Mouse (Mus musculus) 3T3-L1 (cell line): ENCODE data around the gene Endou.

Experiments
- DNase-seq: peaks from one replicate; pipeline ENCODE4 v3.0.0-alpha.2; 2015; ENCODE audit warnings: low read depth, low spot score

The Endou gene

GRCm38 (mm10) chr15:97731111-97731510 lies at the start of gene Endou:
TSS of gene Endou (minus strand) at chr15:97731339.
- no peak for DNase-seq

DNA sequence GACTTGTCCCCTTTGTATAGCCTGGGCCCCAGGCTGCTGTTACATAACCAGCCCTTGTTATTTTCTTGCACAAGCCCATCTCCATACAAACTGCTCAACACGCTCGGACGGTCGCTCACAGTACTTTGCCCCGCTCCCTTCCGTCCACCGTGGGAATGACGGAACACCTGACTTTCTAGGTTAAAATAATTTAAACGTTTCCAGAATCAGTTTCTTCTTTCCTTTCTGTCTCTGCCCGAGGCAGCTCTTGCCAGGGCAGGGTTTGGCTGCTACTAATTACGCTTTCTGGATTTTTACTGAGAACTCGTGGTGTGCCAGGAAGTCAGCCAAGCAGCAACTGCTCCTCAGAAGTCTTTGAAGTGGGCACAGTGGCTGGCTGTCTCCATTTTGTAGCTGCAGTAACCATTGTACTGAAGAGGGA lies 49.5 kb upstream of the Endou start:
- no peak for DNase-seq

DNA sequence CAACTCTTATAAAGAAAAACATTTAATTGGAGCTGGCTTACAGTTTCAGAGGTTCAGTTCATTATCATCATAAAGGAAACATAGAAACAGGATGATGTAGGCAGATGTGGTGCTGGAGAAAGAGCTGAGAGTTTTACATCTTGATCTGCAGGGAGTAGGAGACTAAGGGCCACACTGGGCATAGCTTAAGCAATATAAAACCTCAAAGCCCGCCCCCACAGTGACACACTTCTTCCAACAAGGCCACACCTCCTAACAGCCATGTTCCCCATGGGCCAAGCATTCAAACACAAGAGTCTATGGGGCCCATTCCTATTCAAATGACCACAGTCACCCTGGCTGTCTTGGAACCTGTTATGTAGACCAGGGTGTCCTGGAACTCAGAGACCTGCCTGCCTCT lies 48.4 kb upstream of the Endou start:
- DNase-seq, result peak; percentile 55

DNA sequence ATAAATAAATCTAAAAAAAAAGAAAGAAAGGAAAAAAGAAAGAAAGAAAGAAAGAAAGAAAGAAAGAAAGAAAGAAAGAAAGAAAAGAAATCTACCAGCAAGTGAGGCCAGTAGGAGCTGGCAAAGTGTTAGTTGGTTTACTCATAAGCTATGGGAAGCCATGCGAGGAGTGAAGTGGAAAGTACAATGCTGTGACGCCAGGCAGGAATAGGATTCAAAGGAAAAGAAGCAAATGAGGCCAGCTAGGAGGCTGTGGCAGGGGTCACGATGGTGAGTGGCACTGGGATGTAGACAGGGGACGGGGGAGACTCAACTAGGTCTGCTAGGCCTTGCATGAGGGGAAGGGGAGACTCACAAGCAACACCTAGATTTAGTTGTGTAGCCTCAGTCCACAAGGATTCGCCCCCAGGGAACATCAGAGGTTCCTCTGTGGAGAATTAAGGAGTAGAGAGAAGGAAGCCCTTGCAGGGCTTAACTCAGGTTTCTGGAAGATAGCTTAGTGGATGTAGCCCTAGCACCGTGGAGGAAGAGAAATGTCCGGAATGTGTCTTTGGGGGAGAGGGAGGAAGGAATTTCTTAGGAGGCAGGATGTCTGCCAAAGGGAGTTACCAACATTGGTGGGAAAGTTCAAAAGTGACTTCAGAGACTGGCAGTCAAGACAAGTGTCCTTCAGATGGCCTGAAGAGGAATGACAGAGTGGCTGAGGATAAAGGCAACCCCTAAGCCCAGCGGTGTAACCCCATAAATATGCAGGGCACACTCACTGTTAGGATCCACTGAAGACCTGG lies 47.4 kb upstream of the Endou start, which contains the start of gene Slc48a1:
Slc48a1 (plus strand) TSS at position 210 of the 788 bp plus-strand sequence.
- peak; percentile 79 for DNase-seq

- DNase-seq, result no peak
Measured at GRCm38 (mm10) chr15:97776919-97777318, 45.8 kb upstream of the Endou start.

DNA sequence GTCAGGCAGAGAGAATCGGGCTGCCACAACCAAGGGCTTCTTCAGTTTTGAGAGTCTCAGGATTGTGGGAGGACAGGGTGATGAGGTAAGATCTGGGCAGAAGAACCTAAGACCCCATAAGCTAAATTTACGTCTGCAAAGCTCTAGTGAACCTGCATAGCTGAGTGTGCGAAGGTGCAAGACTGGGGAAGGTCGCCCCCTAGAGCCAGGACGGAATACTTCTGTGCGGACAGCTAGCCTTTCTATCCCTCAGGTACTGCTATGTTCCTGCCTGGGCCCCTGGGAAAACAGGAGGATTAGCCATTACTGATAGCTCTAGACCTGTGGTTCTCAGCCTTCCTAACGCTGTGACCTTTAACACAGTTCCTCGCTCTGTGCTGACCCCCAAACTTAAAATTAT lies 45.4 kb upstream of the Endou start:
- DNase-seq, result peak; percentile 76

GRCm38 (mm10) chr15:97773961-97774370 lies 42.8 kb upstream of the Endou start:
- peak; percentile 42 for DNase-seq

- DNase-seq, result peak; percentile 98
Measured at GRCm38 (mm10) chr15:97773108-97773507, 42.0 kb upstream of the Endou start.

DNA sequence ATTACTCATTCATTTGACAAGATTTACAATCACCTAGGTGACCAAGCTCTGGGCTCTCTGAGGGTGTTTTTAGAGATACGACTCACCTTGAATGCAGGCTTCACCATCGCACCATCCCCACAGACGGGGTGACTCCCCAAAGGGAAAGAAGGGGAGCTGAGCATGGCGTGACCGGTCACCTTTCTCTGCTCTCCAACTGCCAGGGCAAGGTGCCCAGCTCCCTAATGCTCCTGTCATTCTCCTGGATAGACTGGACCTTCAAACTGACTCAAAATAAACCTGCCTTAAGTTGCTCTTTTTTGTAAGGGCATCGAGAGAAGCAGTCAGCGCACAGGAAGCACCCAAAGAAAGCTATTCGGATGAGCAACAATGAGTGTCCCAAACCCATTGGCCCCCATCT lies 39.1 kb upstream of the Endou start:
- no peak for DNase-seq

DNA sequence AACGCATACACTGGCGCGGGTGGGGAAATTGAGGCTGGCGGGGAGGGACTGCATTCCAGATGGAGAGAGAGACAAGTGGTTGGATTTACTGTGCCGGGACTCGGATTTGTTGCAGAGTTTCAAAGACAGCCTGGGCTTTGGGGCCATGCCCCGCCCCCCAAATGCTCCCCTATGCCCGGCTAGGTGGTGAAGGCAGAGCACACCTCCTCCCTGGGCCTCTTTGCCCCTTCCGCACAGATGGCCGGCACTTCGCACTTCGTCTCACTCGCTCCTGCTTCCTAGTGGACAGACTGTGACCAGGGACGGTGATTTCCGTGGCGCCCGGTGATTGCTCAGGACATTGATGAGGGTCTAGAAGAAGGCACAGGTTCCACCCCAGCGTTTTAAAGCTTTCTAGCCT lies 37.1 kb upstream of the Endou start:
- DNase-seq, result no peak

- DNase-seq, result peak; percentile 82
Measured at GRCm38 (mm10) chr15:97767280-97768186, 36.4 kb upstream of the Endou start, which contains the start of gene Rapgef3. TSS of gene Rapgef3 (minus strand) at chr15:97767972.

GRCm38 (mm10) chr15:97766594-97767279 lies 35.6 kb upstream of the Endou start:
- DNase-seq, result no peak

- peak; percentile 48 for DNase-seq
Measured at GRCm38 (mm10) chr15:97766194-97766593, 35.1 kb upstream of the Endou start.

DNA sequence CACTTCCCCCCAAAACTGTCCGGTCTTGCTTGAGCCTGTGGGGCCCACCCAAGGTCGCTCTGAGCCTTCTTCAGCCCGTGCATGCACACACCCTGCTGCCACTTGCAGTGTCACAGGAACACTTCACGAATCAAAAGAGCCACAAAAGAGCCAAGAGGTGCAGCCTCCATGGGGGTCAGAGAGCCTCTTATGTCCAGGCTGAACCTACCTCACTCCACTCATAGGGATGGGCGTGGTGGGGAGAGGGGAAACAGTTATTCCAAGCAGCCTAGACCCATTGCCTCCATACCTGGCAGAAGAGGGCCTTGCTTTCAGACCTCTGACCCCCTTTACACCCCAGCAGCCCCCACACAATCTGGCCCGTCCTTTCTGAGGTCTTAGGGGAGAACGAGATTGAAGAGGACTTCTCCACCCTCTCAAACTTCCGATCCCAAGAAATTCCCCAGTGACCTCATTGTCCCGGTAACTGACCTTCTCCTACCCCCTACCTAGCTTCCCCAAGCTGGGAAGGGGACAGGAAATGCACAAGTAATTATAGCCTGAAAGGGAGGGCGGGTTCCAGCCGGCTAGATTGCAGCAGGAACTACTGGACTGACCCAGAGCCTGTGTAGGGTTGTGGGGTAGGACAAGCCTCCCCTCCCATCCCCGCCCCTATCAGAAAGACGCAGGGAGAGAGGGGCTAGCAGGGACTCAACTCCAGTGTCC lies 34.1 kb upstream of the Endou start:
- DNase-seq, result no peak

GRCm38 (mm10) chr15:97764532-97764931 lies 33.4 kb upstream of the Endou start:
- no peak for DNase-seq

GRCm38 (mm10) chr15:97763256-97764049 lies 32.3 kb upstream of the Endou start:
- DNase-seq, result no peak

GRCm38 (mm10) chr15:97762733-97763132 lies 31.6 kb upstream of the Endou start:
- no peak for DNase-seq

- no peak for DNase-seq
Measured at GRCm38 (mm10) chr15:97761438-97761837, 30.3 kb upstream of the Endou start.

GRCm38 (mm10) chr15:97760952-97761351 lies 29.8 kb upstream of the Endou start:
- DNase-seq, result no peak

GRCm38 (mm10) chr15:97760006-97760405 lies 28.9 kb upstream of the Endou start:
- DNase-seq, result no peak
